Mouse (Mus musculus) CH12.LX (cell line): ENCODE results near the gene Ackr1. TPM values are rescaled to one million over a fixed set of nuclear protein-coding genes. Genes with fewer than 3 reads are reported as not detected.

Experiments
- DNase-seq: peaks from one replicate; pipeline ENCODE4 v3.0.0-alpha.2; 2013; ENCODE audit errors: extremely low read depth
- H3K27ac ChIP-seq: 2 replicates; pipeline ENCODE4 v1.5.1; 2012; ENCODE audit warnings: low read depth, mild to moderate bottlenecking, control low read depth, moderate library complexity; ENCODE audit not compliant: insufficient read depth
- H3K27me3 ChIP-seq: replicated peaks from 2 replicates; pipeline ENCODE3; 2012; ENCODE audit warnings: inconsistent platforms
- H3K36me3 ChIP-seq, 2 experiments: replicated peaks in 1 of 2; 2 replicates each; pipeline versions ENCODE3 to v1.6.1; 2012; ENCODE audit warnings: inconsistent platforms in 1 of 2, low read length in 1 of 2, mild to moderate bottlenecking in 1 of 2, mixed read lengths in 1 of 2, moderate library complexity in 1 of 2; ENCODE audit not compliant: control insufficient read depth in 1 of 2, insufficient read depth in 1 of 2
- H3K4me1 ChIP-seq, 2 experiments: 2 replicates each; pipeline ENCODE4 v1.6.1; 2012; ENCODE audit warnings: inconsistent platforms in 1 of 2, moderate library complexity in 1 of 2; ENCODE audit not compliant: insufficient read depth in 2 of 2, control insufficient read depth in 1 of 2
- H3K4me2 ChIP-seq: 2 replicates; pipeline ENCODE4 v1.6.1; 2012; ENCODE audit warnings: low read depth, mild to moderate bottlenecking, control low read depth; ENCODE audit not compliant: poor library complexity, insufficient read depth, severe bottlenecking
- H3K4me3 ChIP-seq, 3 experiments: fragments of 150-350 bp in 1 of 3; sonication (generic) in 1 of 3; replicated peaks in 1 of 3; 2 replicates each; pipeline versions ENCODE3 to v1.5.1; 2011 to 2012; ENCODE audit warnings: low read depth in 2 of 3, low read length in 2 of 3, mild to moderate bottlenecking in 2 of 3, moderate library complexity in 2 of 3, control low read depth in 1 of 3, improper control_type of control experiment in 1 of 3, inconsistent platforms in 1 of 3, mixed read lengths in 1 of 3; ENCODE audit not compliant: poor library complexity in 1 of 3
- H3K79me2 ChIP-seq: replicated peaks from 2 replicates; pipeline ENCODE4 v1.6.1; 2012; ENCODE audit warnings: mild to moderate bottlenecking, moderate library complexity; ENCODE audit not compliant: control insufficient read depth, poor library complexity, insufficient read depth, severe bottlenecking; ENCODE audit errors: extremely low read depth
- H3K9ac ChIP-seq: 2 replicates; pipeline ENCODE4 v1.6.1; 2012; ENCODE audit warnings: low read depth, mild to moderate bottlenecking, control low read depth, moderate library complexity; ENCODE audit not compliant: insufficient read depth
- H3K9me3 ChIP-seq: replicated peaks from 2 replicates; pipeline ENCODE3; 2012; ENCODE audit warnings: low read length, inconsistent platforms, mixed read lengths
- BHLHE40 ChIP-seq: IDR thresholded peaks from 2 replicates; pipeline ENCODE4 v1.6.1; 2011; ENCODE audit warnings: mild to moderate bottlenecking, low read depth, low read length, improper control_type of control experiment
- CHD2 ChIP-seq: IDR thresholded peaks from 2 replicates; pipeline ENCODE4 v1.6.1; 2011; ENCODE audit warnings: low read length, improper control_type of control experiment
- E2F4 ChIP-seq: IDR thresholded peaks from 2 replicates; pipeline ENCODE4 v1.6.1; 2011; ENCODE audit warnings: low read depth, low read length, improper control_type of control experiment; ENCODE audit not compliant: insufficient replicate concordance
- EP300 ChIP-seq: IDR thresholded peaks from 2 replicates; pipeline ENCODE4 v1.6.1; 2011; ENCODE audit warnings: low read length, improper control_type of control experiment
- GABPA ChIP-seq: IDR thresholded peaks from 2 replicates; pipeline ENCODE4 v1.6.1; 2012; ENCODE audit warnings: low read depth, low read length, improper control_type of control experiment, inconsistent platforms; ENCODE audit not compliant: insufficient replicate concordance
- KAT2A ChIP-seq: IDR thresholded peaks from 2 replicates; pipeline ENCODE4 v1.6.1; 2012; ENCODE audit warnings: low read length, improper control_type of control experiment, inconsistent platforms; ENCODE audit not compliant: insufficient replicate concordance
- MEF2A ChIP-seq: IDR thresholded peaks from 2 replicates; pipeline ENCODE4 v1.6.1; 2014; ENCODE audit warnings: low read depth, mild to moderate bottlenecking, inconsistent platforms, low read length, improper control_type of control experiment, borderline replicate concordance
- PAX5 ChIP-seq: IDR thresholded peaks from 2 replicates; pipeline ENCODE4 v1.6.1; 2012; ENCODE audit warnings: low read length, inconsistent platforms, mixed read lengths
- RAD21 ChIP-seq: IDR thresholded peaks from 2 replicates; pipeline ENCODE4 v1.6.1; 2011; ENCODE audit warnings: low read depth, mild to moderate bottlenecking, low read length, improper control_type of control experiment, moderate library complexity
- SIN3A ChIP-seq: IDR thresholded peaks from 2 replicates; pipeline ENCODE4 v1.6.1; 2012; ENCODE audit warnings: low read length, improper control_type of control experiment, inconsistent platforms
- TBP ChIP-seq: conservative IDR thresholded peaks from 2 replicates; pipeline ENCODE4 v1.6.1; 2011; ENCODE audit warnings: low read depth, low read length, improper control_type of control experiment
- UBTF ChIP-seq: IDR thresholded peaks from 2 replicates; pipeline ENCODE4 v1.6.1; 2012; ENCODE audit warnings: low read depth, mild to moderate bottlenecking, inconsistent platforms, low read length, improper control_type of control experiment, moderate library complexity
- USF1 ChIP-seq: IDR thresholded peaks from 2 replicates; pipeline ENCODE4 v1.6.1; 2014; ENCODE audit warnings: low read depth, mild to moderate bottlenecking, inconsistent platforms, low read length, improper control_type of control experiment
- ZNF384 ChIP-seq: IDR thresholded peaks from 2 replicates; pipeline ENCODE4 v1.6.1; 2012; ENCODE audit warnings: low read depth, low read length, improper control_type of control experiment, inconsistent platforms
- dilution Hi-C: fragments of 300-500 bp; cut with MboI; formaldehyde crosslinking; loops from 2 replicates; pipeline ENCODE4 v1.14.3; 2020; ENCODE audit warnings: low sequenced_read_pairs; ENCODE audit not compliant: extremely low pct_unique_long_range_greater_than_20kb, extremely low pct_ligation_motif_present
- in situ Hi-C: fragments of 300-500 bp; cut with MboI; formaldehyde crosslinking; loops from 3 replicates; pipeline ENCODE4 v1.14.3; 2019; ENCODE audit warnings: low sequenced_read_pairs, low pct_ligation_motif_present, low pct_unique_long_range_greater_than_20kb, mixed read lengths
- polyA plus RNA-seq: library from polyadenylated mRNA; unstranded; fragments of >175 nt; gene quantifications from 2 replicates; pipeline ENCODE4 v1.2.1, GENCODE M21; 2012; ENCODE audit warnings: low read depth; ENCODE audit not compliant: insufficient read length
- total RNA-seq, 2 experiments: library from RNA; depleted of rRNA; stranded (reverse); fragments of 300-350 nt in 1 of 2; fragments of >200 nt in 1 of 2; gene quantifications; 2 replicates each; pipeline ENCODE4 v1.2.3; 2012 to 2014

Gene Ackr1
- total and polyA plus RNA-seq, 3 experiments: not detected

- TF ChIP-seq EP300: no peak
- TF ChIP-seq RAD21: no peak
- no peak for TF ChIP-seq TBP
- no peak for TF ChIP-seq BHLHE40
- no peak for TF ChIP-seq USF1
- Histone ChIP-seq H3K9ac (no peak within 1 kb of the TSS), H3K4me2 (peak within 1 kb of the TSS; percentile 97), H3K4me1 (peaks cover 4 to 12% of the 10 kb centered on the region in 2 experiments), H3K79me2 (no peaks in the 10 kb centered on the region), H3K27me3 (no peaks in the 10 kb centered on the region), H3K9me3 (no peaks in the 10 kb centered on the region), H3K4me3 (no peak within 1 kb of the TSS), H3K27ac (no peak within 1 kb of the TSS), H3K36me3 (no peaks in the 10 kb centered on the region)
- in situ Hi-C loops (no loop called here), dilution Hi-C loops (no loop called here)
- DNase-seq: no peak
These were observed 16.9 kb upstream of the Ackr1 start, which contains the start of gene Aim2 for GRCm38 (mm10) chr1:173350372-173350957. Aim2 (plus strand) TSS chr1:173350879.

GRCm38 (mm10) chr1:173349946-173350345 lies 16.4 kb upstream of the Ackr1 start:
- in situ Hi-C loops (no loop called here), dilution Hi-C loops (no loop called here)
- H3K9ac ChIP-seq: no peak overlapping the region
- no peaks in the 10 kb centered on the region for H3K27me3 ChIP-seq
- H3K4me1 ChIP-seq: peaks cover 2 to 7% of the 10 kb centered on the region in 2 experiments; a peak in 3 of 4 replicates
- H3K9me3 ChIP-seq: no peaks in the 10 kb centered on the region
- H3K4me3 ChIP-seq: no peak overlapping the region
- H3K36me3 ChIP-seq: no peaks in the 10 kb centered on the region
- H3K4me2 ChIP-seq: peak overlapping the region; percentile 97
- no peak overlapping the region for H3K27ac ChIP-seq
- TF ChIP-seq UBTF (no peak), PAX5 (no peak), E2F4 (peak; percentile 81; the same call in 1 of the 2 replicates), KAT2A (no peak), CHD2 (peak; percentile 96), RAD21 (no peak), MEF2A (no peak)
- no peaks in the 10 kb centered on the region for H3K79me2 ChIP-seq
- peak; percentile 58 for DNase-seq

GRCm38 (mm10) chr1:173349192-173349591 lies 15.6 kb upstream of the Ackr1 start:
- H3K4me1 ChIP-seq: peaks cover 0 to 4% of the 10 kb centered on the region in 2 experiments; a peak in 1 of 4 replicates
- H3K4me3 ChIP-seq: no peak overlapping the region
- H3K9me3 ChIP-seq: no peaks in the 10 kb centered on the region
- in situ Hi-C loops (no loop called here), dilution Hi-C loops (no loop called here)
- H3K4me2 ChIP-seq: no peak overlapping the region
- DNase-seq: no peak
- H3K27ac ChIP-seq: no peak overlapping the region
- H3K27me3 ChIP-seq: no peaks in the 10 kb centered on the region
- no peaks in the 10 kb centered on the region for H3K79me2 ChIP-seq
- TF ChIP-seq ZNF384: peak; percentile 14; the same call in 1 of the 2 replicates
- no peak for TF ChIP-seq SIN3A
- TF ChIP-seq KAT2A: no peak
- no peak for TF ChIP-seq CHD2
- TF ChIP-seq GABPA: no peak
- H3K36me3 ChIP-seq: no peaks in the 10 kb centered on the region
- H3K9ac ChIP-seq: no peak overlapping the region
